Mouse (Mus musculus): Measurements from ENCODE around the gene Tbc1d5. TPM values are rescaled to one million over a fixed set of nuclear protein-coding genes. Genes with fewer than 3 reads are reported as not detected.

The Tbc1d5 gene
- polyA plus RNA-seq, 1 experiment from 2014 or later: 11.4 TPM

DNA sequence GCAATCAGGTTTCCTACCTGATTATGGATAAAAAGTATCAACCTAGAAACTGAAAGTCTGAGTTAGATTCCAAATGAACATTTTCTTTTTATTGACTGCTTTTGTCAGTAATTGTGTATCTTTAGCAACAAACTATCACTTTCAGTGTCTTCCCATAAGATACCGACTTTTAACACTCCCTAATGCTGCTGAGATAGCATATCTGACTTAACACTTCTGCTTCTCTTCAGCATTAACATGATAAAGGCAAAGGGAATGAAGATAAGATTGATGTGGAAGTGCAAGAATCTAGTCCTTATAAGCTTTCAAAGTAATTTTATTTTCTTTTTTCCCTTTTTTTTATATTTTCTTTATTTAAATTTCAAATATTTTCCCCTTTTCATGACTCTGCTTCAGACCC, 138.3 kb downstream of the Tbc1d5 start:
- no peaks in the 10 kb centered on the region for H3K4me1 ChIP-seq
- H3K4me3 ChIP-seq (replicated peaks): no peak overlapping the region
- no peak for ATAC-seq (replicated peaks; ENCODE audit: low FRiP score)
- H3K9ac ChIP-seq: no peak overlapping the region
- H3K9me3 ChIP-seq (replicated peaks): no peaks in the 10 kb centered on the region
- H3K27ac ChIP-seq: no peak overlapping the region
- no peaks in the 10 kb centered on the region for H3K27me3 ChIP-seq
- no peak overlapping the region for H3K4me2 ChIP-seq
- 70% methylated on average over 1 of the region's 1 CpGs for WGBS
- H3K36me3 ChIP-seq: no peaks in the 10 kb centered on the region

DNA sequence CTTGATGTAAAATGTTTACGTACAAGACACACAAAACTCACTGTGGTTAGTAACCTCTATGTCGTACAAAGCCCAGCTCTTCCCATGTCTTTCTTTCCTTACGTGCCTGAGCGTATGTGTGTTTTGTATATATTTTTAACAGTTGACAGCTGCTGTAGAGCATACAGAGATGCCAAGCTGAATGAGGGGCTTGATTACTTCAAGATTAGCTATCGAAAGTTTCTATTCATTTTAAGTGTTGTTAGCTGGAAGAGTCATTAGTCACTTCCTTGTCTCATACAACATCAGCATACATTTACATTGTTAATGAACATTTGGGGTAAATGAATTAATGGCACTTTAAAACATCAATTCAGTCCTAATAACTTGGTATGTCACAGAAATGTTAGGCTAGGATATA, 155.9 kb downstream of the Tbc1d5 start:
- H3K4me3 ChIP-seq (replicated peaks): no peak overlapping the region
- ATAC-seq (replicated peaks; ENCODE audit: low FRiP score): no peak
- 89% methylated on average over 5 of the region's 5 CpGs for WGBS

DNA sequence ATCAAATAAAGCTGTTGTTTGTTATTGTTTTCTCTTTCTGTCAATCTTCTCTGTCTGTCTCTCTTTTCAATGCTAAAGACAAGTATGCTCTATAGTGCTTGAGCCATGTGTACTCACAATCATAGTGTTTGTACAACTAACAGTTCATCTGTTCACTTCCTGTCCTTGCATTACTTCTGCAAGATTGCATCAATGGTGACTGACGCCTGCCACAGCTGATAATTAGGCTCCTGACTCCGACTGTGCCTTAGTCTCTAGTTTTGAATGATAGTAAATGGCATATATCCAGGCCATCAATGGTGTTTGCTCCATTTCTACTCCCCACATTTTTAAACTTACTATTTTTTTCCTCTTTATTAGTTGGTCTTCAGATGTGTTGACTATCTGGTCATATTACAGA, 162.8 kb downstream of the Tbc1d5 start:
- Histone ChIP-seq H3K36me3 (no peaks in the 10 kb centered on the region), H3K27me3 (no peaks in the 10 kb centered on the region), H3K4me1 (no peaks in the 10 kb centered on the region), H3K9me3 (replicated peaks) (no peaks in the 10 kb centered on the region), H3K9ac (no peak overlapping the region), H3K4me2 (no peak overlapping the region), H3K4me3 (replicated peaks) (no peak overlapping the region), H3K27ac (no peak overlapping the region)
- no peak for ATAC-seq (replicated peaks; ENCODE audit: low FRiP score)
- 74% methylated on average over 2 of the region's 2 CpGs for WGBS

More for the DNA sequence above, 155.9 kb downstream of the Tbc1d5 start:
- Histone ChIP-seq H3K27me3 (no peaks in the 10 kb centered on the region), H3K27ac (no peak overlapping the region), H3K4me1 (no peaks in the 10 kb centered on the region), H3K36me3 (no peaks in the 10 kb centered on the region), H3K9me3 (replicated peaks) (no peaks in the 10 kb centered on the region), H3K4me2 (no peak overlapping the region), H3K9ac (no peak overlapping the region)

GRCm38 (mm10) chr17:51013908-51014307, 165.2 kb downstream of the Tbc1d5 start:
- no peaks in the 10 kb centered on the region for H3K9me3 ChIP-seq (replicated peaks)
- no peaks in the 10 kb centered on the region for H3K4me1 ChIP-seq
- H3K27ac ChIP-seq: no peak overlapping the region
- no peak for ATAC-seq (replicated peaks; ENCODE audit: low FRiP score)
- no peaks in the 10 kb centered on the region for H3K27me3 ChIP-seq
- H3K9ac ChIP-seq: no peak overlapping the region
- H3K4me2 ChIP-seq: no peak overlapping the region
- H3K36me3 ChIP-seq: no peaks in the 10 kb centered on the region
- H3K4me3 ChIP-seq (replicated peaks): no peak overlapping the region

GRCm38 (mm10) chr17:51003179-51003578, 176.0 kb downstream of the Tbc1d5 start:
- H3K4me3 ChIP-seq (replicated peaks): no peak overlapping the region
- no peak overlapping the region for H3K4me2 ChIP-seq
- no peaks in the 10 kb centered on the region for H3K4me1 ChIP-seq
- H3K9me3 ChIP-seq (replicated peaks): no peaks in the 10 kb centered on the region
- H3K27me3 ChIP-seq: no peaks in the 10 kb centered on the region
- H3K36me3 ChIP-seq: no peaks in the 10 kb centered on the region
- ATAC-seq (replicated peaks; ENCODE audit: low FRiP score): no peak
- no peak overlapping the region for H3K27ac ChIP-seq
- H3K9ac ChIP-seq: no peak overlapping the region

DNA sequence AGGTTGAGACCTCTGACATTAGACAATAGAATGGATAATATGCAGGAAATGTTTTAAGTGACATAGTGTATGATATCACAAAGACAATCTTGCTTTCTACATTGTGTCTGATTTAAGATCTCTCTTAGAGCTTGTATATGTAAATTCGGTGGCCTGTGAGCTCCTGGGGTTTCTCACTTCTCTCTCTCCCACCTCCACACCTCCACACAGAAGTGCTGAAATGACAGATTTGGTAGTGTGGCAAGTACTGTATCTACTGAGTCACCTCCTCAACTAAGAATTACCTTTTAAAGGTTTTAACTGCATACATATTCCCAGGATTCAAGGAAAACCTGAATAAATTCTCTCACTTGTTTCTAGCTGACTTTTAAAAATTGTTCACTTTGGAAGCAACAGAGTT, 180.9 kb downstream of the Tbc1d5 start:
- H3K27me3 ChIP-seq: no peaks in the 10 kb centered on the region
- H3K36me3 ChIP-seq: 0 out of 2 replicates have a peak, but pooled peaks cover 1% of the 10 kb centered on the region
- H3K4me1 ChIP-seq: no peaks in the 10 kb centered on the region
- no peaks in the 10 kb centered on the region; the same call in 1 of the 2 replicates for H3K9me3 ChIP-seq (replicated peaks)
- H3K27ac ChIP-seq: no peak overlapping the region
- no peak overlapping the region for H3K9ac ChIP-seq
- ATAC-seq (replicated peaks; ENCODE audit: low FRiP score): no peak
- WGBS: 59% methylated on average over 1 of the region's 1 CpGs
- no peak overlapping the region for H3K4me2 ChIP-seq
- no peak overlapping the region for H3K4me3 ChIP-seq (replicated peaks)

DNA sequence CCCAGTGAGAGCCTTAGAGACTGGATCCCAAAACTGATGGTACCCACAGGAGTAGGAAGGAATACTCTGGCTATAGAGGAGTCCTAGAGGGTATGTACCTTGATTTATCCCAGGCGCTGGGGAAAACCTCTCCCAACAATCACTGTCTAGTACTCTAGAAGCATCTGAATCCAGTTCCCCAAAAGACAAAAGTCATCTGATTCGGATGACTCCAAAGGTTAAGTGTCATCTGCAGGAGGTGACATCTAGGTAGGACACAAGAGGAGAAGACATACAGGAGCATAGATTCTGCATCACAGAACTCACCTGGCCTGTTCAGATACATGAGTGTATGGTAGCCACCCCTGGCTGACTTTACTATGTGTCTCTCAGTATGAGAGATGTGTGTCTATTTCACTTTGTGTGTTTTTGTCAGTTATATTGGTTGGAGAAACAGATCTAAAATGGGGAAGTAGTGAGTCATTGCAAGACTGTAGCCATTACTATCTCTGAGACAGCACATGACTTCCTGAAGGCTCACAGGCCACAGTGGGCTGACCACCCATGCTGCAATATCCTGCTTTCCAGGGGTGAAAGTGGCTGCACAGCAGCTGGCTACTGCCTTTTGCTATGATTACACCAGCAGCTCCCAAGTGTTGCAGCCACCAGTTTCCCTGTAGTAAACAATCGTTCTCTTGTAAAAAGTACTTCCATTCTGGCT, 185.7 kb downstream of the Tbc1d5 start:
- 78% methylated on average over 3 of the region's 3 CpGs for WGBS
- H3K4me3 ChIP-seq (replicated peaks): no peak overlapping the region
- no peak overlapping the region for H3K4me2 ChIP-seq
- no peaks in the 10 kb centered on the region for H3K27me3 ChIP-seq
- H3K27ac ChIP-seq: no peak overlapping the region
- no peak for ATAC-seq (replicated peaks; ENCODE audit: low FRiP score)
- H3K4me1 ChIP-seq: no peaks in the 10 kb centered on the region
- H3K9ac ChIP-seq: no peak overlapping the region
- H3K9me3 ChIP-seq (replicated peaks): no peaks in the 10 kb centered on the region; the same call in 1 of the 2 replicates
- 0 out of 2 replicates have a peak, but pooled peaks cover 2% of the 10 kb centered on the region for H3K36me3 ChIP-seq

- H3K27ac ChIP-seq: no peak overlapping the region
- 96% methylated on average over 2 of the region's 2 CpGs for WGBS
- H3K9ac ChIP-seq: no peak overlapping the region
- ATAC-seq (replicated peaks; ENCODE audit: low FRiP score): no peak
- H3K4me2 ChIP-seq: no peak overlapping the region
- no peaks in the 10 kb centered on the region for H3K27me3 ChIP-seq
- H3K4me3 ChIP-seq (replicated peaks): no peak overlapping the region
- H3K36me3 ChIP-seq: 0 out of 2 replicates have a peak, but pooled peaks cover 2% of the 10 kb centered on the region
- no peaks in the 10 kb centered on the region; the same call in 1 of the 2 replicates for H3K9me3 ChIP-seq (replicated peaks)
- no peaks in the 10 kb centered on the region for H3K4me1 ChIP-seq
Measured at GRCm38 (mm10) chr17:50990770-50991405, 188.3 kb downstream of the Tbc1d5 start.

DNA sequence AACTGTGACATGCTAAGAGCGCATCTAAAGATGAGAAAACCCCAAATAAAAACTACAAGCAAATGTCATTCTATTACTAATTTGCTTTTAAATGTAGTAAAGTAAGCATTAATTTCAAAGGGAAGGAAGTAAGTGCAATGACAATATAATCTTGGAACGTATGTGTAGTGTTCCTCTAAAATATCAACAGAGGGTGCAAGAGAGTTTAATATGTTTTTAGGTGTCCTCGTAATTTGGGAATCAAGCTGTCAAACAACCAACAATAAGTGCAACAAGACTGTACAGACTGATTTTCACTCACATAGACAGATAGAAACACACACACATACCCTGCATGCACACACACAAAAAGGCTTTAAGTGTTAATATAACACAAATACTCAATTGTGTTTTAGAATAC, 191.2 kb downstream of the Tbc1d5 start:
- H3K36me3 ChIP-seq: no peaks in the 10 kb centered on the region
- H3K4me1 ChIP-seq: no peaks in the 10 kb centered on the region
- H3K27ac ChIP-seq: no peak overlapping the region
- ATAC-seq (replicated peaks; ENCODE audit: low FRiP score): no peak
- H3K4me3 ChIP-seq (replicated peaks): no peak overlapping the region
- H3K4me2 ChIP-seq: no peak overlapping the region
- H3K9me3 ChIP-seq (replicated peaks): no peaks in the 10 kb centered on the region; the same call in 1 of the 2 replicates
- no peak overlapping the region for H3K9ac ChIP-seq
- WGBS: 71% methylated on average over 3 of the region's 3 CpGs
- H3K27me3 ChIP-seq: no peaks in the 10 kb centered on the region

DNA sequence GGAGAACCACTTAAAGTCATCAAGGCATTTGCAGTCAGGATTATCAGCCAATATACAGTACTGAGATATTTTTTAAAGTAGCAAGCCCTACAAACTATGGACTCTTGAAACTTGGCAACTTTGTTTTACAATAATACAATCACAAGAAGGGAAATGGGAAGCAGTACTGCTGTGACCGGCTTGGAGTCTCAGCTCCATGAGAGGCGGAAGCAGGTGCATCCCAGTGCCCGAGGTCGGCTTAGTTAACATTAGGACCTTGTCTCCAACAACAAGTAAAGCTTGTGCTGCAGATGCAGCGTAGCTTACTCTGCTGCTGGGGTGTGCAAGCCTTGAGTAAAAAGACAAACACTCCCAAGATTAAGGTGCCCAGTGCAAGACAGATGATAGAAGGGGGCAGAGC, 197.2 kb downstream of the Tbc1d5 start:
- H3K27me3 ChIP-seq: no peaks in the 10 kb centered on the region
- WGBS: 95% methylated on average over 5 of the region's 5 CpGs
- H3K4me1 ChIP-seq: no peaks in the 10 kb centered on the region
- H3K9me3 ChIP-seq (replicated peaks): no peaks in the 10 kb centered on the region
- no peak for ATAC-seq (replicated peaks; ENCODE audit: low FRiP score)
- no peak overlapping the region for H3K4me2 ChIP-seq
- H3K9ac ChIP-seq: no peak overlapping the region
- no peak overlapping the region for H3K4me3 ChIP-seq (replicated peaks)
- H3K27ac ChIP-seq: no peak overlapping the region
- H3K36me3 ChIP-seq: no peaks in the 10 kb centered on the region

DNA sequence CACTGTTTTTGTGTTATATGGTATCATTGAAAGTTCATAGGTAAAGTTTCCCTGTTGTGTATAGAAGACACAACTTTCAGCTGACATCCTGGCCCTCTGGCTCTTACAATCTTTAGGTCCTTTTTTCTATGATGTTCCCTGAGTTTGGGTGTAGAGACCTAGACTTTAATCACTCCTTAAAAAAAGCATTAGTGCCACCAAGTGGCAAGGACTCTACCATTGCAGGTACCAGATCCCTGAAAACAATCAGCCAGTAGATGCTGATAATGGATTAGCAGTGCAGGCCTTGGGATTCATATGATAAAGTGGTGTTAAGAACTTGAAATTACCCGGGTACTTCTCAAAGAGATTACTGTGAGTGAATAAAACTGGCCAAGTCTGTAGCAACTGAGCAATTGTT, 207.0 kb downstream of the Tbc1d5 start:
- H3K27ac ChIP-seq: no peak overlapping the region
- H3K9me3 ChIP-seq (replicated peaks): no peaks in the 10 kb centered on the region
- no peaks in the 10 kb centered on the region for H3K4me1 ChIP-seq
- no peaks in the 10 kb centered on the region for H3K36me3 ChIP-seq
- WGBS: 26% methylated on average over 1 of the region's 1 CpGs
- H3K4me2 ChIP-seq: no peak overlapping the region
- no peak for ATAC-seq (replicated peaks; ENCODE audit: low FRiP score)
- H3K27me3 ChIP-seq: no peaks in the 10 kb centered on the region
- no peak overlapping the region for H3K9ac ChIP-seq
- no peak overlapping the region for H3K4me3 ChIP-seq (replicated peaks)

DNA sequence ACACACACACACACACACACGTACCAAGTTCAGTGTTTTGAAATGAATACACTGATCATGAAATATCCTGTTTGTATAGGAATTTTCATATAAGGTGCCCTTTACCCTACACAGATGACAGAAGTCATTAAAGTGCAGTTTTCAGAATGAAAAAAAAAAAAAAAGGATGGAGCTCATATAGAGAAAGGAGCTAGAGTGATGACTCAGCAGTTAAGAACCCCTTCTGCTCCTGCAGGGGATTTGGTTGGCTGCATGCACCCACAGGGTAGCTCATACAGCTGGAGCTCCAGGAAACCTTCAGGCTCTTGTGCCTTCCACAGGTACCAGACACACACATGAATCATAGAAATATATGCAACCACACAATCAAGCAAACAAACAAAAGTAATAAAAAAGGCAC, 213.0 kb downstream of the Tbc1d5 start:
- Histone ChIP-seq H3K4me1 (no peaks in the 10 kb centered on the region), H3K27me3 (no peaks in the 10 kb centered on the region), H3K4me3 (replicated peaks) (no peak overlapping the region), H3K36me3 (peaks cover 11% of the 10 kb centered on the region; the same call in 1 of the 2 replicates), H3K9me3 (replicated peaks) (no peaks in the 10 kb centered on the region), H3K9ac (no peak overlapping the region), H3K4me2 (no peak overlapping the region), H3K27ac (no peak overlapping the region)
- 89% methylated on average over 1 of the region's 1 CpGs for WGBS
- ATAC-seq (replicated peaks; ENCODE audit: low FRiP score): no peak

Measured in kidney, embryonic 15.5 days (tissue).